Mouse (Mus musculus) Patski (cell line): ENCODE data around the gene Kyat3. TPM values are rescaled to one million over a fixed set of nuclear protein-coding genes. Genes with fewer than 3 reads are reported as not detected.
"Not testable (repeated sequence)": the region's sequence is repeated elsewhere in the genome, so short reads cannot be mapped to it uniquely, and the experiment has no call there.

ENCODE experiments used
- ATAC-seq: fragments of 100-300 bp; one replicate; pipeline ENCODE4 v1.8.0; 2021
- CTCF ChIA-PET: fragments of 350-600 bp; sonication (Branson Sonifier 250); formaldehyde crosslinking; loops from one replicate; lab custom pipeline; 2022; ENCODE audit warnings: inconsistent platforms; lab: Charles Lee
- POLR2A ChIA-PET: fragments of 350-600 bp; sonication (Branson Sonifier 250); formaldehyde crosslinking; loops from one replicate; lab custom pipeline; 2022; ENCODE audit warnings: antibody characterized with exemption, inconsistent platforms; lab: Charles Lee
- DNase-seq: peaks from one replicate; pipeline ENCODE4 v3.0.0-alpha.2; 2011; ENCODE audit warnings: low read depth, low spot score
- H3K27me3 ChIP-seq: fragments of 371-371 bp; one replicate; pipeline ENCODE4 v1.5.1; 2021
- CTCF ChIP-seq: fragments of 100-300 bp; IDR thresholded peaks from one replicate; pipeline ENCODE4 v1.5.1; 2021
- in situ Hi-C: fragments of 300-500 bp; cut with MboI; formaldehyde crosslinking; loops from 3 replicates; pipeline ENCODE4 v1.11.1; 2018; ENCODE audit warnings: low pct_unique_long_range_greater_than_20kb, mixed read lengths
- polyA plus RNA-seq: library from polyadenylated mRNA; unstranded; gene quantifications from one replicate; pipeline ENCODE4 v1.2.3, GENCODE M21; 2021

The Kyat3 gene
- polyA plus RNA-seq, 1 experiment from 2014 or later: 14.7 TPM

- CTCF ChIA-PET: interaction anchor here (0.7 to 4.1 kb wide), 32 partner anchors 9 to 260 kb away, joined by 3 to 47 read pairs (median 4); partner anchors contain the start of genes Gbp7 and Kyat3
- ATAC-seq: peak; percentile 80
- POLR2A ChIA-PET: interaction anchor here (0.6 kb wide), 1 partner anchor 206 kb away, joined by 4 read pairs; no protein-coding TSS in a partner anchor
Observed at GRCm38 (mm10) chr3:142708849-142709419, 8.1 kb downstream of the Kyat3 start.

DNA sequence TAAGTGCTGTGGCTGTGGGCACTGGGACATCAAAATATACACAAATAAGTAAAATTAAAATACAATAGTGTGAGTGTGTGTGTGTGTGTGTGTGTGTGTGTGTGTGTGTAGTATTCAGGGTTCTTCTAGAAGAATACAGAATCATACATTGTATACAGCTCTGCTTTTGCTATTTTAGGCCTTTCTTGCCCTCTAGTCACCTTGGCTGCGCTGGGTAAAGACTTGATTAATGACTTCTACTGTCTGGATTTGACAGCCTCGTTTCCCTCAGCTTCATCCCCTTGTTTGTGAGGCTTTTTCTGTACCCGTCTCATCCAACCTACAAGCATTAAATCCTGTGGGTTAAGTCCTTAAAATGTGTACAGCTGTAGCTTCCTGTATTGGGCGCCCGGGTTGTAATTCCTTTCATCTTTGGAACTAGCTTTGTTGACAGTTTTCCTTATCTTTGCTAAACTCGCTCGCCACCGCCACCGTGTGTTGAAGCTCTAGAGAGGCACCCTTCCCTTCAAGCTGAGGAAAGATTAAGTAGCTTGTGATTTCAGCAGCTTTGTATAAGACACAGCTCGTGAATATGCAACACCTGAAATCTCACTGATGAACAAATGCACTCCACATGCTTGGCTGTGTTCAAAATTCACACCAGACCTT is 9.6 kb downstream of the Kyat3 start:
- no peaks in the 10 kb centered on the region for H3K27me3 ChIP-seq
- peak; percentile 77 for TF ChIP-seq CTCF
- ChIA-PET POLR2A (no interaction called here), CTCF (interaction anchor here (1.2 to 4.1 kb wide), 7 partner anchors 11 to 232 kb away, joined by 3 to 47 read pairs (median 6); partner anchors contain the start of gene Kyat3)
- in situ Hi-C loops: no loop called here
- no peak for ATAC-seq
- DNase-seq: no peak

More at GRCm38 (mm10) chr3:142708849-142709419, 8.1 kb downstream of the Kyat3 start:
- in situ Hi-C loops: loop anchor here (5.0 kb wide), 1 partner anchor 217 kb away; the partner anchor contains the start of gene Gbp5
- TF ChIP-seq CTCF: peak; percentile 97
- peak; percentile 35 for DNase-seq
- no peaks in the 10 kb centered on the region for H3K27me3 ChIP-seq

- CTCF ChIA-PET: interaction anchor here (1.2 to 4.1 kb wide), 4 partner anchors 11 to 64 kb away, joined by 3 to 47 read pairs (median 6); partner anchors contain the start of gene Kyat3
- DNase-seq: no peak
- H3K27me3 ChIP-seq: no peaks in the 10 kb centered on the region
- TF ChIP-seq CTCF: no peak
- POLR2A ChIA-PET: no interaction called here
- ATAC-seq: no peak
- in situ Hi-C loops: no loop called here
Observed at GRCm38 (mm10) chr3:142711372-142711771, 10.5 kb downstream of the Kyat3 start.

GRCm38 (mm10) chr3:142712401-142713040 is 11.7 kb downstream of the Kyat3 start:
- DNase-seq, POLR2A ChIA-PET, H3K27me3 ChIP-seq, ATAC-seq, in situ Hi-C loops: not testable (repeated sequence)
- CTCF ChIA-PET: interaction anchor here (1.4 kb wide), 1 partner anchor 19 kb away, joined by 3 read pairs; no protein-coding TSS in a partner anchor

DNA sequence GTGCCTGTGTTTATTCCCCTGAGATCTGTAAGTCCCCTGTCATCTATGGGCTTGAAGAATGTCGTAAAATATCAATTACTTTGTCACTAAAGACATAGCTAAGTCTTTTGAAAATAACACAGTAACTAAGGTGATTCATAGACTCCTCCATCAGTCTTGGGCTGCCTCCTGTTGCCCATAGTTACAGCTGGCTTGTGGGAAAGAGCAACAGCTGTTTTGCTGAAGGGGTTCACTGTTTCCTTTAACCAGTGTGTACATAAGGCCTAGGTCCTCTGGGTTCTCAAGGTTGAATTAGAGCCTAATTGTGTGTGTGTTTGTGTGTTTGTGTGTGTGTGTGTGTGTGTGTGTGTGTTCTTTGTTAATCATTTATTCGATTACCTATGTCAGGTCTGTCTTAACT is 24.6 kb downstream of the Kyat3 start:
- CTCF ChIA-PET: interaction anchor here (0.9 to 4.9 kb wide), 7 partner anchors 10 to 26 kb away, joined by 3 to 15 read pairs (median 5); no protein-coding TSS in a partner anchor
- in situ Hi-C loops: no loop called here
- DNase-seq: no peak
- no peaks in the 10 kb centered on the region for H3K27me3 ChIP-seq
- POLR2A ChIA-PET: no interaction called here
- TF ChIP-seq CTCF: no peak
- ATAC-seq: peak; percentile 40

- POLR2A ChIA-PET: interaction anchor here (0.6 kb wide), 1 partner anchor 938 kb away, joined by 7 read pairs; no protein-coding TSS in a partner anchor
- in situ Hi-C loops: no loop called here
- no peak for ATAC-seq
Observed at GRCm38 (mm10) chr3:142725969-142726672, 25.3 kb downstream of the Kyat3 start.

GRCm38 (mm10) chr3:142734291-142734690 is 33.4 kb downstream of the Kyat3 start:
- no peak for DNase-seq
- in situ Hi-C loops: no loop called here
- H3K27me3 ChIP-seq: no peaks in the 10 kb centered on the region
- POLR2A ChIA-PET: interaction anchor here (0.5 kb wide), 1 partner anchor 236 kb away, joined by 5 read pairs; no protein-coding TSS in a partner anchor
- ATAC-seq: no peak
- CTCF ChIA-PET: interaction anchor here (1.2 kb wide), 1 partner anchor 17 kb away, joined by 4 read pairs; no protein-coding TSS in a partner anchor
- TF ChIP-seq CTCF: no peak

More at GRCm38 (mm10) chr3:142725969-142726672, 25.3 kb downstream of the Kyat3 start:
- CTCF ChIA-PET: interaction anchor here (0.9 to 4.9 kb wide), 8 partner anchors 10 to 25 kb away, joined by 3 to 15 read pairs (median 4); no protein-coding TSS in a partner anchor
- H3K27me3 ChIP-seq: no peaks in the 10 kb centered on the region
- TF ChIP-seq CTCF: no peak
- no peak for DNase-seq

DNA sequence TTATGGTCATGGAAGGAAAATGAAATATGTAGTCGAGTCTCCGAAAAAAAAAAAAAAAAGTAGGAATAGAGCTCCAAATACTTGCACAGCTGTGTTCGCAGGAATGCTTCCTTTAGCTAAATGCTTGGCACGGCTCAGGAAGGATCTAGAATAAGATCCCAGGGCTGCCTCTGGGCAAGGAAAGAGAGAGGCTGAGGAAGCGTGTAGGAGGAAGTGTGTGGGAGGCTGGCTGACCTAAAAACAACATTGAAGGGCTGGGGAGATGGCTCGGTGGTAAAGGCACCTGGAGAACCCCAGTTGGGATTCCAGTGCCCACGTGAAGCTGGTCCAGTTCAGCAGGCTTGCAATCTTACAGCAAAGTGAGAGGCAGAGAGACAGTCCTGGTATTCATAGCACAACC is 40.0 kb downstream of the Kyat3 start:
- CTCF ChIA-PET: interaction anchor here (1.4 to 1.5 kb wide), 2 partner anchors 9 to 15 kb away, joined by 5 to 6 read pairs; no protein-coding TSS in a partner anchor
- TF ChIP-seq CTCF: no peak
- in situ Hi-C loops: no loop called here
- POLR2A ChIA-PET: no interaction called here
- no peak for DNase-seq
- no peaks in the 10 kb centered on the region for H3K27me3 ChIP-seq
- no peak for ATAC-seq

GRCm38 (mm10) chr3:142743973-142744898 is 43.4 kb downstream of the Kyat3 start:
- ATAC-seq (peak; percentile 61), DNase-seq (no peak)
- TF ChIP-seq CTCF: peak; percentile 97
- ChIA-PET CTCF (interaction anchor here (1.2 to 3.9 kb wide), 7 partner anchors 11 to 36 kb away, joined by 4 to 15 read pairs (median 6); no protein-coding TSS in a partner anchor), POLR2A (no interaction called here)
- in situ Hi-C loops: no loop called here
- no peaks in the 10 kb centered on the region for H3K27me3 ChIP-seq
